Mouse (Mus musculus) C2C12 (cell line): ENCODE measurements at regions not wholly inside any gene's neighbourhood (a gene's known extent, or its start where the extent isn't known, plus 50 kb on each side); places are given as distances from the start of the nearest gene placed in this dataset.

Experiments
- CTCF ChIP-seq: IDR thresholded peaks from one replicate; pipeline ENCODE4 v1.5.1; 2011; ENCODE audit not compliant: control insufficient read depth, insufficient read depth, insufficient read length
- FOSL1 ChIP-seq: IDR thresholded peaks from one replicate; pipeline ENCODE4 v1.8.0; 2011; ENCODE audit warnings: mild to moderate bottlenecking, low read length; ENCODE audit not compliant: poor library complexity, insufficient read depth, severe bottlenecking
- MAX ChIP-seq: IDR thresholded peaks from one replicate; pipeline ENCODE4 v1.6.1; 2011; ENCODE audit warnings: mild to moderate bottlenecking, control low read depth
- USF1 ChIP-seq: IDR thresholded peaks from one replicate; pipeline ENCODE4 v1.6.1; 2011; ENCODE audit warnings: low read depth, mild to moderate bottlenecking, control low read depth, moderate library complexity

GRCm38 (mm10) chr4:106251430-106251829, 64.6 kb upstream of the Usp24 start:
- TF ChIP-seq CTCF (no peak), USF1 (no peak), FOSL1 (no peak), MAX (no peak)
